Mouse (Mus musculus) left cerebral cortex, postnatal 14 days (tissue): ENCODE results near the gene Chst2. TPM values are rescaled to one million over a fixed set of nuclear protein-coding genes. Genes with fewer than 3 reads are reported as not detected.

Source experiments
- DNase-seq, 2 experiments: peaks; one replicate each; pipeline ENCODE4 v3.0.0; 2021 to 2022; ENCODE audit warnings: low spot score in 2 of 2, mixed read lengths in 1 of 2
- intact Hi-C: fragments of 180-260 bp; cut with DNase I; formaldehyde crosslinking; loops from one replicate; pipeline ENCODE4 v1.15.1; 2025
- total RNA-seq, 2 experiments: library from RNA; stranded (reverse); gene quantifications; 2 replicates each; pipeline ENCODE4 v1.2.3; 2021

Gene Chst2
- total RNA-seq, 2 experiments from 2014 or later, result 103 TPM

- intact Hi-C loops, result no loop called here
- no peak for DNase-seq
These were observed 18.6 kb downstream of the Chst2 start for GRCm38 (mm10) chr9:95387881-95388380.

GRCm38 (mm10) chr9:95375966-95376365 is 30.6 kb downstream of the Chst2 start:
- intact Hi-C loops, result no loop called here
- no peak for DNase-seq

GRCm38 (mm10) chr9:95375336-95375735 is 31.2 kb downstream of the Chst2 start:
- intact Hi-C loops, result no loop called here
- DNase-seq, result no peak

- no peak for DNase-seq
- intact Hi-C loops, result no loop called here
These were observed 32.8 kb downstream of the Chst2 start for GRCm38 (mm10) chr9:95373741-95374140.

GRCm38 (mm10) chr9:95365882-95366281 is 40.6 kb downstream of the Chst2 start:
- DNase-seq, result no peak
- intact Hi-C loops, result no loop called here

- intact Hi-C loops, result no loop called here
- no peak for DNase-seq
These were observed 52.6 kb downstream of the Chst2 start for GRCm38 (mm10) chr9:95353829-95354391.

- intact Hi-C loops, result no loop called here
- DNase-seq, result no peak
These were observed 54.6 kb downstream of the Chst2 start for GRCm38 (mm10) chr9:95351968-95352367.

GRCm38 (mm10) chr9:95350550-95350949 is 56.0 kb downstream of the Chst2 start:
- intact Hi-C loops, result no loop called here

More at GRCm38 (mm10) chr9:95350550-95350949, 56.0 kb downstream of the Chst2 start:
- DNase-seq, result no peak

Other genes with a start within 250 kb of the Chst2 start
- gene U2surp, start 105.3 kb upstream of the Chst2 start, total RNA-seq, result 10 to 100 TPM; 57.6 to 60.7 TPM
- gene Paqr9, start 152.9 kb upstream of the Chst2 start, total RNA-seq, result 10 to 100 TPM; 37.2 to 39.2 TPM
- 1 to 10 TPM; 1.2 to 1.6 TPM for gene Pcolce2, start 230.9 kb upstream of the Chst2 start, total RNA-seq